Mouse (Mus musculus) CH12.LX (cell line): ENCODE data around the gene Srsf12.

ENCODE experiments used
- CHD1 ChIP-seq: IDR thresholded peaks from 2 replicates; pipeline ENCODE4 v1.6.1; 2012; ENCODE audit warnings: low read depth, low read length, improper control_type of control experiment, inconsistent platforms
- CTCF ChIP-seq, 2 experiments: IDR thresholded peaks in 1 of 2; conservative IDR thresholded peaks in 1 of 2; 2 replicates each; pipeline ENCODE4 v1.5.1; 2011 to 2012; ENCODE audit warnings: low read depth in 2 of 2, low read length in 2 of 2, improper control_type of control experiment in 1 of 2, inconsistent platforms in 1 of 2, mild to moderate bottlenecking in 1 of 2, moderate library complexity in 1 of 2
- E2F4 ChIP-seq: IDR thresholded peaks from 2 replicates; pipeline ENCODE4 v1.6.1; 2011; ENCODE audit warnings: low read depth, low read length, improper control_type of control experiment; ENCODE audit not compliant: insufficient replicate concordance
- KAT2A ChIP-seq: IDR thresholded peaks from 2 replicates; pipeline ENCODE4 v1.6.1; 2012; ENCODE audit warnings: low read length, improper control_type of control experiment, inconsistent platforms; ENCODE audit not compliant: insufficient replicate concordance
- MAFK ChIP-seq: IDR thresholded peaks from 2 replicates; pipeline ENCODE4 v1.6.1; 2011; ENCODE audit warnings: low read length, improper control_type of control experiment; ENCODE audit not compliant: insufficient replicate concordance
- MAX ChIP-seq: IDR thresholded peaks from 2 replicates; pipeline ENCODE4 v1.6.1; 2011; ENCODE audit warnings: low read length, improper control_type of control experiment
- MYC ChIP-seq: IDR thresholded peaks from 2 replicates; pipeline ENCODE4 v1.6.1; 2011; ENCODE audit warnings: low read depth, mild to moderate bottlenecking, improper control_type of control experiment, low read length
- PAX5 ChIP-seq: IDR thresholded peaks from 2 replicates; pipeline ENCODE4 v1.6.1; 2012; ENCODE audit warnings: low read length, inconsistent platforms, mixed read lengths
- POLR2A ChIP-seq: IDR thresholded peaks from 2 replicates; pipeline ENCODE4 v1.6.1; 2011; ENCODE audit warnings: low read depth, mild to moderate bottlenecking, improper control_type of control experiment, low read length
- POLR2AphosphoS2 ChIP-seq: IDR thresholded peaks from 2 replicates; pipeline ENCODE4 v1.6.1; 2011; ENCODE audit warnings: low read depth, low read length, improper control_type of control experiment
- RAD21 ChIP-seq: IDR thresholded peaks from 2 replicates; pipeline ENCODE4 v1.6.1; 2011; ENCODE audit warnings: low read depth, mild to moderate bottlenecking, low read length, improper control_type of control experiment, moderate library complexity
- USF1 ChIP-seq: IDR thresholded peaks from 2 replicates; pipeline ENCODE4 v1.6.1; 2014; ENCODE audit warnings: low read depth, mild to moderate bottlenecking, inconsistent platforms, low read length, improper control_type of control experiment
- USF2 ChIP-seq: conservative IDR thresholded peaks from 2 replicates; pipeline ENCODE4 v1.6.1; 2011; ENCODE audit warnings: low read depth, low read length, improper control_type of control experiment
- ZC3H11A ChIP-seq: IDR thresholded peaks from 2 replicates; pipeline ENCODE4 v1.6.1; 2012; ENCODE audit warnings: low read depth, mild to moderate bottlenecking, inconsistent platforms, low read length, improper control_type of control experiment

DNA sequence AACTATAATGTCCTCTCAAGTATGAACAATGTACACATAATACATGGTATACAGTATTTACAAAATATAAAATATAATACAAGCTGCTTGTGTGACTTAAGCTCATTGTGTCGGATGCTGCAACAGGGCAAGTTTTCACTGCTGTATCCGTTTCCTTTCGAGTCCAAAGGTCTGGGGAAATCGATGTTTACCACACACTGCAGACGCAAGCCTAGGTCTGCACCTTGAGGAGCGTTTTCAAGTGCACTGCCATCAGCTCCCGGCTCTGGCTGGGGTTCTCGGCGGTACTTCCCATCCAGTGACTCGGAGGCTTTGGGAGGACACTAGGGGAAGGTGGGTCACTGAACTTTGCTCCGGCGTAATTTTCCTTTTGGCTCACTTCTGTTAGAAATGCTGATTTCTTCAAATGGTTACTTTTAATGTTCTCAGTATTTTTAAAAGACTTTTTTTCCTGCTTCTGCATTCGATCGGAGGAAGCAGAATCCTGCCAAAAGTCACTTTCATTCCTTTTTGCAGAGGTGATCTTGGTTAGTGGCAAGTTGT is 37.1 kb downstream of the Srsf12 start:
- no peak for TF ChIP-seq MAX
- no peak for TF ChIP-seq KAT2A
- TF ChIP-seq CTCF (conservative IDR thresholded peaks at IDR 0.05 in 1 of 2, IDR thresholded peaks at IDR 0.05 in 1 of 2; ENCODE audit: low read depth in 2 of 2, low read length in 2 of 2) = no peak
- TF ChIP-seq POLR2AphosphoS2 = no peak
- no peak for TF ChIP-seq MAFK
- TF ChIP-seq CHD1 = no peak
- no peak for TF ChIP-seq MYC
- no peak for TF ChIP-seq USF1
- TF ChIP-seq RAD21 = no peak
- TF ChIP-seq PAX5 = no peak
- TF ChIP-seq ZC3H11A = no peak
- no peak for TF ChIP-seq E2F4
- TF ChIP-seq POLR2A = no peak
- no peak for TF ChIP-seq USF2
